Mouse (Mus musculus) midbrain, embryonic 11.5 days (tissue): Measurements from ENCODE around the gene Syt13. TPM values are rescaled to one million over a fixed set of nuclear protein-coding genes. Genes with fewer than 3 reads are reported as not detected.

Source experiments
- ATAC-seq: fragments of 200-750 bp; cut with Nextera tagmentation; 2 replicates; pipeline ENCODE4 v1.8.0; 2017; ENCODE audit warnings: moderate TSS enrichment, moderate library complexity; ENCODE audit not compliant: low FRiP score
- DNase-seq: peaks from one replicate; pipeline ENCODE4 v3.0.0; 2015; ENCODE audit warnings: low spot score; ENCODE audit errors: missing footprints
- H3K27ac ChIP-seq: fragments of 300-500 bp; sonication (generic); 2 replicates; pipeline ENCODE4 v1.5.1; 2014; ENCODE audit warnings: low read depth, low read length
- H3K27me3 ChIP-seq: fragments of 300-500 bp; sonication (generic); 2 replicates; pipeline ENCODE4 v1.6.1; 2014; ENCODE audit warnings: mild to moderate bottlenecking, low read length, moderate library complexity, mixed read lengths; ENCODE audit not compliant: control insufficient read depth, insufficient read depth
- H3K36me3 ChIP-seq: fragments of 300-500 bp; sonication (generic); 2 replicates; pipeline ENCODE4 v1.6.1; 2014; ENCODE audit warnings: mild to moderate bottlenecking, low read length, moderate library complexity, mixed read lengths; ENCODE audit not compliant: control insufficient read depth, insufficient read depth
- H3K4me1 ChIP-seq: fragments of 300-500 bp; sonication (generic); 2 replicates; pipeline ENCODE4 v1.6.1; 2014; ENCODE audit warnings: low read length; ENCODE audit not compliant: control insufficient read depth, insufficient read depth
- H3K4me2 ChIP-seq: fragments of 300-500 bp; sonication (generic); 2 replicates; pipeline ENCODE4 v1.6.1; 2014; ENCODE audit warnings: mild to moderate bottlenecking, moderate library complexity
- H3K4me3 ChIP-seq: fragments of 300-500 bp; sonication (generic); 2 replicates; pipeline ENCODE4 v1.5.1; 2014; ENCODE audit warnings: low read depth, low read length
- H3K9ac ChIP-seq: fragments of 300-500 bp; sonication (generic); 2 replicates; pipeline ENCODE4 v1.6.1; 2014; ENCODE audit warnings: low read length
- H3K9me3 ChIP-seq: fragments of 300-500 bp; sonication (generic); 2 replicates; pipeline ENCODE4 v1.6.1; 2016; ENCODE audit warnings: low read length; ENCODE audit not compliant: control insufficient read depth
- WGBS: fragments of 180-500 bp; shearing (Covaris S2); extraction: QIAGEN DNeasy Blood & Tissue Kit; methylation state at CpG from one replicate; pipeline ENCODE4 v1.1.7; 2014; 5-methylcytosine and 5-hydroxymethylcytosine counted together
- polyA plus RNA-seq: library from polyadenylated mRNA; unstranded; fragments of >200 nt; fragmentation: Nextera tagmentation; extraction: Ambion mirVana; gene quantifications from 2 replicates; pipeline ENCODE4 v1.2.1, GENCODE M21; 2014

The Syt13 gene
- polyA plus RNA-seq, 1 experiment from 2014 or later = 14.7 TPM

DNA sequence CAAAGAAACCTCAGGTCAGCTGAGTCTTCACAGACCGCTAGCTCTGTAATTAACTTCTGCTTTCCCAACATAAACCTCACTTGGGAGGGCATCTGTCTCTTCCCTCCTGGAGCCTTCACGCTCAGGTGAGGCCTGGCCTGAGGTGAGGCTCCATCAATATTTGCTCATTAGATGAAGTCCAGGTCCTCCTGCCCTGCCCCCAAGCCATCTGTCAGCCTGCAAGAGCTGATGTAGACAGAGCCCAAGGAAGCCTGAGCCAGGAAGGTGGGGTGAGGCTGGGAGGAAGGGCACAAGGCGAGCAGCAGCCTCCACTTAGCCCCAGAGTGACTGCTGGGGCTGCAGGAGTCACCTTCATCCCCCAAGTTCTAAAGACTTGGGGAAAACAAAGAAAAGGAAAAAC is 20.6 kb downstream of the Syt13 start:
- DNase-seq = peak; percentile 76
- Histone ChIP-seq H3K36me3 (no peaks in the 10 kb centered on the region), H3K4me3 (no peak overlapping the region), H3K4me2 (no peak overlapping the region), H3K9ac (no peak overlapping the region), H3K27me3 (0 out of 2 replicates have a peak, but pooled peaks cover 2% of the 10 kb centered on the region), H3K9me3 (no peaks in the 10 kb centered on the region), H3K4me1 (peaks cover 9% of the 10 kb centered on the region), H3K27ac (no peak overlapping the region)
- WGBS = 57% methylated on average over 3 of the region's 3 CpGs
- ATAC-seq = no peak

- no peaks in the 10 kb centered on the region for H3K36me3 ChIP-seq
- no peak overlapping the region for H3K4me3 ChIP-seq
- no peak overlapping the region for H3K27ac ChIP-seq
- peaks cover 9% of the 10 kb centered on the region for H3K4me1 ChIP-seq
- WGBS = 88% methylated on average over 5 of the region's 5 CpGs
- H3K9me3 ChIP-seq = no peaks in the 10 kb centered on the region
- 0 out of 2 replicates have a peak, but pooled peaks cover 2% of the 10 kb centered on the region for H3K27me3 ChIP-seq
- no peak overlapping the region for H3K9ac ChIP-seq
- DNase-seq = peak; percentile 10
- ATAC-seq = no peak
- H3K4me2 ChIP-seq = no peak overlapping the region
Observed at GRCm38 (mm10) chr2:92938063-92938462, 23.2 kb downstream of the Syt13 start.

DNA sequence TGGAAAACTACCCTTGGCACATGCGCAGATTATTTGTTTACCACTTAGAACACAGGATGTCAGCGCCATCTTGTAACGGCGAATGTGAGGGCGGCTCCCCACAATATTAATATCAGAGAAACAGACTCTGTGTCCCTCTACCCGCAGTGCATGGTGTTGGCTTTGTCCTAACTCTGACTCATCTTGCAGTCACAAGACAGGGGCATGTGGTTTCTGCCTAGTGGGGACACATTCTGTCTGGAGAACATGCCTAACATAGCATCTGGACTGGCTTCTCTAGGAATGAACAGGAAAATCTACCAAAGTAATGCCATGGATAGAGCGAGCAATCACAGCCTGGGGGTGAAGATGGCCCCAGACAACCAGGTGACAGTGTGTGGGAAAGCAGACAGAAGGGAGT is 23.9 kb downstream of the Syt13 start:
- Histone ChIP-seq H3K36me3 (no peaks in the 10 kb centered on the region), H3K9ac (no peak overlapping the region), H3K27ac (no peak overlapping the region), H3K4me1 (peaks cover 9% of the 10 kb centered on the region), H3K27me3 (0 out of 2 replicates have a peak, but pooled peaks cover 2% of the 10 kb centered on the region), H3K4me2 (no peak overlapping the region), H3K9me3 (no peaks in the 10 kb centered on the region), H3K4me3 (no peak overlapping the region)
- WGBS = 95% methylated on average over 7 of the region's 7 CpGs
- ATAC-seq (no peak), DNase-seq (no peak)

- Histone ChIP-seq H3K4me2 (no peak overlapping the region), H3K4me1 (no peaks in the 10 kb centered on the region), H3K27me3 (0 out of 2 replicates have a peak, but pooled peaks cover 2% of the 10 kb centered on the region), H3K9me3 (no peaks in the 10 kb centered on the region), H3K4me3 (no peak overlapping the region), H3K27ac (no peak overlapping the region), H3K36me3 (no peaks in the 10 kb centered on the region), H3K9ac (no peak overlapping the region)
- WGBS = 88% methylated on average over 9 of the region's 9 CpGs
- no peak for DNase-seq
- no peak for ATAC-seq
Observed at GRCm38 (mm10) chr2:92940963-92941362, 26.1 kb downstream of the Syt13 start.

DNA sequence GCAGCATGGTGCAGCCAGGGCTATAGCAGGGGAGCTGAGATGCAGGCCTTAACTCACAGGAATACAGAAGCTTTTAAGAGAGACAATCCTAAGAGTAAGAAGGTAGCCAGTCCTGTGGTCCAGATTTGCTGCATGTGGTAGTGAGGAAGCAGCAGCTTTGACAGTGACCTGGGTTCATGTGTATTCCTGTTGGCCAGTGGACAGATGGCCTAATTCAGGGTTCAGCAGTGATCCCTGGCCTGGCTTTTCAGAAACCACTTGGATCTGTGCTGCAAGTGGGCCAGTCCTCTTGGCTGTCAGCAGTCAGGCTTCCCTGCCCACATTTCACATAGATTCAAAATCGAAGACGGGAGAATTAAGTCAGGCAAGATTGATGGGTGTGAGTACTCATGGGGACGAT is 26.6 kb downstream of the Syt13 start:
- Histone ChIP-seq H3K36me3 (no peaks in the 10 kb centered on the region), H3K27me3 (0 out of 2 replicates have a peak, but pooled peaks cover 2% of the 10 kb centered on the region), H3K27ac (no peak overlapping the region), H3K9me3 (no peaks in the 10 kb centered on the region), H3K9ac (no peak overlapping the region), H3K4me2 (no peak overlapping the region), H3K4me1 (no peaks in the 10 kb centered on the region), H3K4me3 (no peak overlapping the region)
- ATAC-seq = no peak
- WGBS = 88% methylated on average over 3 of the region's 3 CpGs
- DNase-seq = peak; percentile 28

DNA sequence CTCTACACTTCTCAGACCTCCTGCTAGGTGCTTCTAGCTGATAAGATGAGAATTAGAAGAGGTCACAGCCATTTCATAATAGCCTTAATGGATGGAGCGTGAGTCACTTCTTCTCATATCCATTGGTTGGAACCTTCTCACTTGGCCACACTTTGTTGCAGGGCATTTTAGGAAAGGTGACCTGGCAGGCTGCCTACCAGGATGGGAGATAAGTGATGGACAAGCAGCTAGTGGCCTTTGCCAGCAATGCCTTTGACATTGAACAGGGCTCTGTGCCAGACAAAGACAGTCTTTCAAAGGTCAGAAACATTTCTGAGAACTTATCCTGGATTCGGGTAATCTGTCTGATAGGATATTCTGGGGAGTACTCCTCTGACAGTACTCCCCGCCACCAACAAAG is 28.5 kb downstream of the Syt13 start:
- peak; percentile 14 for DNase-seq
- no peak overlapping the region for H3K4me3 ChIP-seq
- 86% methylated on average over 3 of the region's 3 CpGs for WGBS
- H3K27me3 ChIP-seq = no peaks in the 10 kb centered on the region
- no peak overlapping the region for H3K9ac ChIP-seq
- no peaks in the 10 kb centered on the region for H3K9me3 ChIP-seq
- peaks cover 6% of the 10 kb centered on the region for H3K4me1 ChIP-seq
- H3K27ac ChIP-seq = no peak overlapping the region
- no peak for ATAC-seq
- H3K4me2 ChIP-seq = no peak overlapping the region
- H3K36me3 ChIP-seq = no peaks in the 10 kb centered on the region

GRCm38 (mm10) chr2:92944356-92944755 is 29.5 kb downstream of the Syt13 start:
- no peak overlapping the region for H3K27ac ChIP-seq
- WGBS = 91% methylated on average over 3 of the region's 3 CpGs
- no peaks in the 10 kb centered on the region for H3K9me3 ChIP-seq
- no peak overlapping the region for H3K4me2 ChIP-seq
- H3K9ac ChIP-seq = no peak overlapping the region
- H3K4me1 ChIP-seq = peaks cover 6% of the 10 kb centered on the region
- DNase-seq (peak; percentile 54), ATAC-seq (no peak)
- H3K36me3 ChIP-seq = no peaks in the 10 kb centered on the region
- H3K27me3 ChIP-seq = no peaks in the 10 kb centered on the region
- no peak overlapping the region for H3K4me3 ChIP-seq

GRCm38 (mm10) chr2:92945125-92945746 is 30.3 kb downstream of the Syt13 start:
- H3K36me3 ChIP-seq = no peaks in the 10 kb centered on the region
- ATAC-seq (no peak), DNase-seq (peak; percentile 51)
- H3K9ac ChIP-seq = no peak overlapping the region
- H3K9me3 ChIP-seq = no peaks in the 10 kb centered on the region
- H3K27ac ChIP-seq = no peak overlapping the region
- H3K4me2 ChIP-seq = no peak overlapping the region
- H3K27me3 ChIP-seq = no peaks in the 10 kb centered on the region
- WGBS = 93% methylated on average over 11 of the region's 11 CpGs
- peaks cover 6% of the 10 kb centered on the region for H3K4me1 ChIP-seq
- no peak overlapping the region for H3K4me3 ChIP-seq

- Histone ChIP-seq H3K27ac (no peak overlapping the region), H3K36me3 (no peaks in the 10 kb centered on the region), H3K27me3 (no peaks in the 10 kb centered on the region), H3K9ac (no peak overlapping the region), H3K4me2 (no peak overlapping the region), H3K4me1 (peaks cover 6% of the 10 kb centered on the region), H3K4me3 (no peak overlapping the region), H3K9me3 (no peaks in the 10 kb centered on the region)
- 85% methylated on average over 11 of the region's 11 CpGs for WGBS
- ATAC-seq (no peak), DNase-seq (no peak)
Observed at GRCm38 (mm10) chr2:92945824-92946598, 31.1 kb downstream of the Syt13 start.
